Mouse (Mus musculus): ENCODE measurements around the gene Dbx1. TPM values are rescaled to one million over a fixed set of nuclear protein-coding genes. Genes with fewer than 3 reads are reported as not detected.

Gene Dbx1
- total RNA-seq (2012; rRNA removed), result not detected in 2 replicates

DNA sequence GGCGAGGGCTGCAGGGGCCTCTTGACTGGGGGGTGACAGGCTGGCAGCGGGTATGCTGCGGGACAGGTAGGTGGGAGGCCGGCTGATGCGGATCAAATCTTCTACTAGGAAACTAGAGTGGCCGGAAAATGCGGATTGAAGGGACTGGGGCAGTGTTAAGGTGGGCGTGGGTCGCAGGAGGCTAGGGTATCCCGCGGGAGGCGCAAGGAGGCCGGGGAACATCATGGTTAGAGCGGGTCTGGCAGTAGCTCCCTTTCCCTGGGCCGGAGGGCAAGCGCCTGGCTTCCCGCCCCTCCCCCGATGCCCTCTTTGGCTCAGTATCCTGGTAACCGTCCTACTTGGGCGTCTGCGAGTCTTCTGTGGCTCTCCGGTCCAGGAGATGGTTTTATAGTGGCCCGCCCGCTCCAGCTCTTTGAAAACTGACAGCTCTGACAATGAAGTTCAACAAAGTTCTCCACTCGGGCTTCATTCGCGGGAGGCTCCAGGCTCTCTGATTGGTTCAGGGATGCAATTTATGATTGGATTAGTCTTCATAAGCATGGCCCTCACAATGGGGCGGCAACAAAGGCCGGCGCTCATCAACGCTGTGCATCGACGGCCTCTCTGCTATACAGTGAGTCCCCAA lies at the start of gene Dbx1:
Gene Dbx1 (minus strand): TSS at position 359 of the 625 bp plus-strand sequence.
- no peak for TF ChIP-seq CHD2 (IDR thresholded peaks at IDR 0.05; ENCODE audit: low read depth, low read length)
- no peak for TF ChIP-seq MAFK (IDR thresholded peaks at IDR 0.05; ENCODE audit: insufficient read depth, low read depth, low read length)
- no peak for TF ChIP-seq HCFC1 (IDR thresholded peaks at IDR 0.05; ENCODE audit: borderline replicate concordance, insufficient read depth, low read length)
- no peak for TF ChIP-seq ZC3H11A (IDR thresholded peaks at IDR 0.05; ENCODE audit: borderline replicate concordance, low read depth, low read length)
- TF ChIP-seq ZNF384 (IDR thresholded peaks at IDR 0.05; ENCODE audit: low read depth, low read length), result no peak
- Histone ChIP-seq H3K4me3 (ENCODE audit: insufficient read depth in 1 of 2, low read depth in 1 of 2, low read length in 2 of 2, poor library complexity in 1 of 2, severe bottlenecking in 1 of 2) (peak within 1 kb of the TSS in 1 of 2 experiments; percentile 7; a peak in 1 of 4 replicates), H3K27ac (ENCODE audit: insufficient read depth, low read depth, low read length, poor library complexity, severe bottlenecking) (no peak within 1 kb of the TSS), H3K36me3 (ENCODE audit: control insufficient read depth, insufficient read depth, low read length, poor library complexity, severe bottlenecking) (no peaks in the 10 kb centered on the region), H3K4me1 (ENCODE audit: control insufficient read depth in 2 of 2, insufficient read depth in 2 of 2, low read length in 2 of 2, poor library complexity in 1 of 2) (peaks cover 0 to 6% of the 10 kb centered on the region in 2 experiments; a peak in 1 of 4 replicates), H3K9me3 (ENCODE audit: control insufficient read depth, insufficient read depth, low read depth, low read length) (no peaks in the 10 kb centered on the region), H3K9ac (ENCODE audit: insufficient read depth, low read depth, low read length, poor library complexity, severe bottlenecking) (no peak within 1 kb of the TSS)
- DNase-seq (ENCODE audit: low read depth, low spot score), result no peak
- in situ Hi-C loops (cut with MboI; ENCODE audit: low sequenced_read_pairs in 2 of 2, unreplicated experiment in 2 of 2), result loop anchor here in 1 of 2 experiments (25.0 kb wide), 1 partner anchor 276 kb away; the partner anchor contains the start of gene Slc6a5

DNA sequence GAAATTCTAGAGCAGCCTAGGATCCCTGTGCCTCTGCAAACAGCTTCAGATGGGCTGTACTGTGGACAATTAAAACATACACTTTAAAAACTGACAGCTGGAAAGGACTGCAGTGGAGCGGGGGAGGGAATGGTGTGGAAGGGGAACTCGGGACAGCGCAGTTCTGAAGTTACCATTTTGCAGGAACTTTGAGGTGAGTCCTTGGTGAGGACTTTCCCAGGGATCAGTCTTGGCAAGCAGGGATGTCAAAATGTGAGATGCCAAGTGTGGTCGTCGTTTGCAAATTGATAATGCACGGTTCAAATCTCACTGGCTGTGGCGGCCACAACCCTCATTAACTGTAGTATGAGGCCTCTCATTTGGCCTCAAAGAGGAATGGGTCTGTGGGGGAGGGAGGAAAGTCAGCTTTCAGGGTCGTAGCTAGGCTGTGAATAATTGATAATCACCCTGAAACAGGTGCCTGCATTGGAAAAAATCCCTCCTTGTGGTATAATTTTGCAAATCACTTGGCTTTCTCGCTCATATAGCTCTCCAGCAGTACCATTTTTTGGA lies 42.3 kb upstream of the Dbx1 start:
- in situ Hi-C loops (cut with MboI; ENCODE audit: low sequenced_read_pairs in 2 of 2, unreplicated experiment in 2 of 2), result no loop called here
- H3K4me3 ChIP-seq (ENCODE audit: insufficient read depth in 1 of 2, low read depth in 1 of 2, low read length in 2 of 2, poor library complexity in 1 of 2, severe bottlenecking in 1 of 2), result no peak overlapping the region

DNA sequence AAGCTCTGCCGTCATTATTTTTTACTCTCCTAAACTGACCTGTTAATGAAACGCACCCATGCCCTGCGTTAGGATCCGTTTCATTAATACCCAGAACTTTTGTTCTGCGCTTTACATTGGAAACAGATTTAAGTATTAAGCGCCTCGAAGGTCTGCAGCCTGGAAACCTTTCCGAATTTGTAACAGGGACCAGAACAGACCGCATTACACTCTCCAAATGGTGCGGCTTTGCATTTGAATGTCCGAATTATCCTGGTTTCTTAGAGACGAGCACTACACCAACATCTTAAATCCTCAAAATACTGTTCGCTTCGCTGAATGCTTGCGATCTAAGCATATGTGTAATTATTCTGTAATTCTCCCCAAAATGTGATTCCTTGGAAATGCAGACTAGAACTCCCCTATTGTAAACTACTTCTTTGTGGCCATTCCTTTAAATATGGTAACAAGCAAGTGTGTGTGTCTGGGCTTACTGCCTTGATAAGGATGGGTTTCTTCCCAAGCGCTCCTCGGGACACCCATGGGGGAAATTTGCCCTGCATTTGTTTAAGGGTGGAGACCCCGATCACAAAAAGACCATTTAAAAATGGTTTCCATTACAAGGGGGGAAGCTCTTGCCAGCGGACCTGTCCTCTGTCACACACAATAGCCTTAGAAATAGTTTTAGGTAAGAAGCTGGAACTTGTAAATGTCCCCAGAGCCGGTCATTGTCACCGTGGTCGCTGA lies 41.6 kb upstream of the Dbx1 start:
- Histone ChIP-seq H3K9me3 (ENCODE audit: control insufficient read depth, insufficient read depth, low read depth, low read length) (no peaks in the 10 kb centered on the region), H3K4me1 (ENCODE audit: control insufficient read depth in 2 of 2, insufficient read depth in 2 of 2, low read length in 2 of 2, poor library complexity in 1 of 2) (peaks cover 0 to 5% of the 10 kb centered on the region in 2 experiments; a peak in 1 of 4 replicates), H3K9ac (ENCODE audit: insufficient read depth, low read depth, low read length, poor library complexity, severe bottlenecking) (no peak overlapping the region), H3K27ac (ENCODE audit: insufficient read depth, low read depth, low read length, poor library complexity, severe bottlenecking) (no peak overlapping the region), H3K36me3 (ENCODE audit: control insufficient read depth, insufficient read depth, low read length, poor library complexity, severe bottlenecking) (no peaks in the 10 kb centered on the region), H3K4me3 (ENCODE audit: insufficient read depth in 1 of 2, low read depth in 1 of 2, low read length in 2 of 2, poor library complexity in 1 of 2, severe bottlenecking in 1 of 2) (peak overlapping the region in 1 of 2 experiments; percentile 30; a peak in 1 of 4 replicates)
- in situ Hi-C loops (cut with MboI; ENCODE audit: low sequenced_read_pairs in 2 of 2, unreplicated experiment in 2 of 2), result no loop called here
- TF ChIP-seq ZC3H11A (IDR thresholded peaks at IDR 0.05; ENCODE audit: borderline replicate concordance, low read depth, low read length) (no peak), ZNF384 (IDR thresholded peaks at IDR 0.05; ENCODE audit: low read depth, low read length) (no peak), HCFC1 (IDR thresholded peaks at IDR 0.05; ENCODE audit: borderline replicate concordance, insufficient read depth, low read length) (no peak), MAFK (IDR thresholded peaks at IDR 0.05; ENCODE audit: insufficient read depth, low read depth, low read length) (no peak), CHD2 (IDR thresholded peaks at IDR 0.05; ENCODE audit: low read depth, low read length) (no peak)
- DNase-seq (ENCODE audit: low read depth, low spot score), result peak; percentile 27

More for the DNA sequence above, 42.3 kb upstream of the Dbx1 start:
- Histone ChIP-seq H3K36me3 (ENCODE audit: control insufficient read depth, insufficient read depth, low read length, poor library complexity, severe bottlenecking) (no peaks in the 10 kb centered on the region), H3K9ac (ENCODE audit: insufficient read depth, low read depth, low read length, poor library complexity, severe bottlenecking) (no peak overlapping the region), H3K9me3 (ENCODE audit: control insufficient read depth, insufficient read depth, low read depth, low read length) (no peaks in the 10 kb centered on the region), H3K4me1 (ENCODE audit: control insufficient read depth in 2 of 2, insufficient read depth in 2 of 2, low read length in 2 of 2, poor library complexity in 1 of 2) (peaks cover 0 to 5% of the 10 kb centered on the region in 2 experiments; a peak in 2 of 4 replicates), H3K27ac (ENCODE audit: insufficient read depth, low read depth, low read length, poor library complexity, severe bottlenecking) (no peak overlapping the region)
- no peak for DNase-seq (ENCODE audit: low read depth, low spot score)
- TF ChIP-seq ZNF384 (IDR thresholded peaks at IDR 0.05; ENCODE audit: low read depth, low read length) (no peak), HCFC1 (IDR thresholded peaks at IDR 0.05; ENCODE audit: borderline replicate concordance, insufficient read depth, low read length) (no peak)

DNA sequence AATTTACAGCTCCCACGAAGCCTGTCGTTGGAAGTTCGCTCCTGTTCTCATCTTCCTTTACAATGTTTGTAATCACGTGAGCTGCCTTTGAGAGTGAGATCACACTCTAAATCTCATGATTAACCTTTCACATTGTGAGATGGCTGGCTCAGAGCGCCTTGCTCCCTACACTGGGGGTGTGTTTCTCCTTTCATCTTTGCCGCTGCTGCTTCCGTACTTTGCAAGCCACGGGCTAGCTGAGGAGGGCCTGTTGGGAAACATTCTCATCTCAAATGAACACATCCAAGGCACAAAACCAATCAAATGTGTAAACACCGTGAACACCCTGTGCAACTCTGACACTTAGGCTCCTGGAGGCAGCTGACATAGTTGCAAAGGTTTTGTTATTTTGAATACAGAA lies 40.5 kb upstream of the Dbx1 start:
- Histone ChIP-seq H3K4me3 (ENCODE audit: insufficient read depth in 1 of 2, low read depth in 1 of 2, low read length in 2 of 2, poor library complexity in 1 of 2, severe bottlenecking in 1 of 2) (no peak overlapping the region), H3K4me1 (ENCODE audit: control insufficient read depth in 2 of 2, insufficient read depth in 2 of 2, low read length in 2 of 2, poor library complexity in 1 of 2) (peaks cover 0 to 5% of the 10 kb centered on the region in 2 experiments; a peak in 1 of 4 replicates), H3K36me3 (ENCODE audit: control insufficient read depth, insufficient read depth, low read length, poor library complexity, severe bottlenecking) (no peaks in the 10 kb centered on the region), H3K9ac (ENCODE audit: insufficient read depth, low read depth, low read length, poor library complexity, severe bottlenecking) (no peak overlapping the region), H3K9me3 (ENCODE audit: control insufficient read depth, insufficient read depth, low read depth, low read length) (no peaks in the 10 kb centered on the region), H3K27ac (ENCODE audit: insufficient read depth, low read depth, low read length, poor library complexity, severe bottlenecking) (no peak overlapping the region)
- in situ Hi-C loops (cut with MboI; ENCODE audit: low sequenced_read_pairs in 2 of 2, unreplicated experiment in 2 of 2), result no loop called here
- no peak for DNase-seq (ENCODE audit: low read depth, low spot score)
- TF ChIP-seq HCFC1 (IDR thresholded peaks at IDR 0.05; ENCODE audit: borderline replicate concordance, insufficient read depth, low read length) (no peak), ZC3H11A (IDR thresholded peaks at IDR 0.05; ENCODE audit: borderline replicate concordance, low read depth, low read length) (no peak), ZNF384 (IDR thresholded peaks at IDR 0.05; ENCODE audit: low read depth, low read length) (no peak), MAFK (IDR thresholded peaks at IDR 0.05; ENCODE audit: insufficient read depth, low read depth, low read length) (no peak), CHD2 (IDR thresholded peaks at IDR 0.05; ENCODE audit: low read depth, low read length) (no peak)
